Mouse (Mus musculus) cerebellum, postnatal 36 days (tissue): ENCODE measurements around the gene Rspry1.

Experiments
- DNase-seq, 2 experiments: peaks; one replicate each; pipeline ENCODE4 v3.0.0; 2021 to 2022; ENCODE audit warnings: mixed read lengths in 2 of 2

The Rspry1 gene

GRCm38 (mm10) chr8:94694701-94695100 is 93.0 kb downstream of the Rspry1 start:
- no peak for DNase-seq

- no peak for DNase-seq
Observed at GRCm38 (mm10) chr8:94695341-94695993, 93.7 kb downstream of the Rspry1 start.

GRCm38 (mm10) chr8:94695994-94696384 is 94.3 kb downstream of the Rspry1 start, which contains the start of gene Pllp:
Pllp (minus strand) TSS chr8:94696278.
- DNase-seq, result no peak

GRCm38 (mm10) chr8:94696566-94696965 is 94.8 kb downstream of the Rspry1 start:
- no peak for DNase-seq

- DNase-seq, result no peak
Observed at GRCm38 (mm10) chr8:94697956-94698355, 96.2 kb downstream of the Rspry1 start.

GRCm38 (mm10) chr8:94699366-94699765 is 97.6 kb downstream of the Rspry1 start:
- no peak for DNase-seq

- no peak for DNase-seq
Observed at GRCm38 (mm10) chr8:94700421-94700935, 98.7 kb downstream of the Rspry1 start.

GRCm38 (mm10) chr8:94702156-94702555 is 100.4 kb downstream of the Rspry1 start:
- DNase-seq, result no peak

- peak; percentile 68 to 69 for DNase-seq
Observed at GRCm38 (mm10) chr8:94702844-94703813, 101.4 kb downstream of the Rspry1 start.

GRCm38 (mm10) chr8:94703972-94704668 is 102.4 kb downstream of the Rspry1 start:
- DNase-seq, result peak; percentile 98 to 100

GRCm38 (mm10) chr8:94704669-94704984 is 102.9 kb downstream of the Rspry1 start:
- DNase-seq, result no peak

GRCm38 (mm10) chr8:94705581-94706245 is 104.0 kb downstream of the Rspry1 start:
- DNase-seq, result no peak

- no peak for DNase-seq
Observed at GRCm38 (mm10) chr8:94706732-94707395, 105.1 kb downstream of the Rspry1 start.
